Mouse (Mus musculus) cerebellum, postnatal 25 days (tissue): ENCODE data around the gene Itga8.
A peak's percentile ranks its signal among the peaks of the same experiment; 100 is the strongest.

Experiments
- DNase-seq, 2 experiments: peaks; one replicate each; pipeline ENCODE4 v3.0.0; 2021; ENCODE audit warnings: mixed read lengths in 2 of 2

Itga8 gene

DNA sequence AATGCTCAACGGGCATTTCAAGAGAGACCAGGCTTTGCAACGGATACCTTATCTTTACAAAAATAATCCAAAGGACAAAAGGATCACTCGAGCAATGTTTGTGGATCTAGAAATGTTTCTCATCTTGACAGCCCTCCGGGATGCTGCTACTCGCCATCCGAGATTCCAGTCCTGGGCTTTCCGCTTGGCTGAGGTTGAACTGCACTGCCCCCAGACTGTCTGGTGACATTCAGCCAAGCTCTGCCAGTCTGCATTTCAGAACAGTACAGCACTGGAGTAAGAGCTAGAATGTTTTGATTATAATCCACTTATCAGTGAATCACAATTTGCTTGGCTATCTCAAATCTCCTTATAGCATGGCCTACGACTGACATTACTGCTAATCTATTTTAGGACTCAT lies 8.3 kb downstream of the Itga8 start:
- DNase-seq = no peak

DNA sequence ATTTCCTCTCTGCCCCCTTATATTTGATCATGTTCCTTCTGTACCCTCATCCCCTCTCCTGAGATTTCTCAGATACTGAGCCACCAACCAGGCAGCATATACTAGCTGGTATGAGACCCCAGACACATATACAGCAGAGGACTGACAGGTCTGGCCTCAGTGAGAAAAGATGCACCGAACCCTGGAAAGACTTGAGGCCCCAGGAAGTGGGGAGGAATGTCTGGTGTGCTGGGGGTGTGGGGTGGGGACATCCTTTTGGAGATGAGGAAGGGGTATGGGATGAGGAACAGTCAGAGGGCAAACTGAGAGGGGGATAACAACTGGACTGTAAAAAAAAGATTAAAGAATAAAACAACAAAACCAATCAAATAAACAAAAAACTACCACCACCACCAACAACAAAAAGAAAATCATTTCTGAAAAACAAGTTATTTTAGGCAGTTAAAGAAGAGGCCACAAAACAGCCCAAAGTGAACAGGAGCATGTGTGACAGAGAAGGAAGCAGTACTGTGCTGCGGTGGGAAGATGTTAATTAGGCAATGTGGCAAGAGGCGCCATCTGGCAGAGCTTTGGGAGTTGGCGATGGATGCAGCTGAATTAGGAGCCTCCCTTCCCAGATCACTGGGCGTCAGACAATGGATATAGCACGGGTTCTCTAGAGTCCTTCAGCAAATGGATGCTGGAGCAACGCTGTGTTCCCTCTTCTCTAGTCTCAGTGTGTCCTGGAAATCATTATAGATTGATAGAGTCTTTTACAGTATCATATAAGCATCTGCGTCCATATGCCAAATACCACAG lies 9.5 kb downstream of the Itga8 start:
- peak; percentile 18 for DNase-seq

DNA sequence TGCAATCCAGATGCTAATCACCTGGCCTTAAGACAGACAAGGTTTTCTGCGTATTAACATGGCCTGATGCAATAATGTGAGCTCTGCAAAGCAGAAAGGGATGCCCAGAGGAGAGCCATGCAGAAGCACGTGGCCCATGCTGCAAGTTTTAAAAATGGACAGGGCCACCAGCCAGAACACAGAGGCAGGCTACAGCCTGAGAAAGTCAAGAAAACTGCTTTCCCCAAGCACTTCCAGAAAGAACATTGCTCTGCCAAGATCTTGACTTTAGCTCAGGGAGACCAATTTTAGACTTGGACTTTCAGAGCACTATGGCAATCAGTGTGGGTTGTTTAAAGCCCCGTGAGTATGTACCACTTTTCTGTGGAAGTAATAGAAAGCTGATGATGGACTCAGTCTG lies 11.5 kb downstream of the Itga8 start:
- DNase-seq = no peak

- no peak for DNase-seq
Measured at GRCm38 (mm10) chr2:12287831-12288230, 13.9 kb downstream of the Itga8 start.

DNA sequence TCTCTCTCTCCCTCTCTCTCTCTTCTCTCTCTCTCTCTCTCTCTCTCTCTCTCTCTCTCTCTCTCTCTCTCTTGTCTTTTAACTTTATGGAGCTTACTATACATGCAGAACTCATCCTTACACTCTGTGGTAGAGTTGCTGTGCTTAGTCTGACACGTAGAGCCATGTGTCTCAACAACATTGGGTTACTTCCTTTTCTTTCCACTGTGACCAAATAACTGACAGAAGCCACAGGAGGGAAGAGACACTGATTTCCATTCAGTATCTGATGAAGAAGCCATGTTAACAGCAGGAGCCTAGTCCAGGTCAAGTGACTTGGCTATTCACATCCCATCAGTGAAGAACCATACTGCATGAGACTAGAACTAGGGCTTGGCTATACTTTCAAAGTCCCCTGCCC lies 21.1 kb downstream of the Itga8 start:
- DNase-seq = no peak

DNA sequence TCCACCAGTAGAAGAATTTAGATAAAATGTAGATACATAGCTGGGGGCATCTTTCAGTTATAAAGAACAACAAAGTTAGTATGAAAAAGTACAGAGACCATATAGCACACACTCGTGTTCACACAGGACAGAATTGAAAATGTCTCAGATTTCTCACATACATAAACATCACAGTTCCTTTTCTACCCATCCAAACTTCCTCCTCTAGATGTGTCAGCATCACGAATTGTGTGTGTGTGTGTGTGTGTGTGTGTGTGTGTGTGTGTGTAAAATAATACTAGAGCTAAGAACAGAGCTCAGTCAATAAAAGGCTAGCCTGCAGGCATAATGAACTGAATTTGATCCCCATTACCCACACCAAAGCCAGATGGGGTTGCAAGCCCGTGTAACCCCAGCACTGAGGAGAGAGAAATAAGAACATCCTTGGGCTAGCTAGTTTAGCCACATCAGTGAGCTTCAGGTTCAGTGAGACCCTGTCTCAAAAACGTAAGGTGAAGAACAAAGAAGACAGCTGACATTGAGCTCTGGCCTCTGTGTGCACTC lies 22.6 kb downstream of the Itga8 start:
- DNase-seq = no peak

GRCm38 (mm10) chr2:12256635-12257317 lies 44.9 kb downstream of the Itga8 start:
- no peak for DNase-seq

DNA sequence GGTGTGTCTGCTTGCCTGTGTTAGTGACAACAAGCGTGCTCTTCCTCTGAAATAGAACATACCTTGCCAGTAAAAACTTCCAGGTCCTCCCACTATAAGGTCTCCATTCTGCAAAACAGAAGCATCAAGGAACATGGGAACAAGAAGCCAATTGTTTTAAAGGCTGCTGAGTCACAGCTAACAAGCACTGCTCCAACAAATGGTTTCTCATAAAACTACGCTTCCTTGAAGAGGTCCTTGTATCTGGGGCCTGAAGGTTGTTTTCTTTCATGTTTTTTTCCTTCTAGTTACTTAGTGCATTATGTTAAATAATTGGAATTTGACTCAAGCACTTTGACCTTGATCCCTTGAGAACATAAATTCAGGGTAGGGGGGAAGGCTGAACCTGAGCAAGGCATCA lies 45.8 kb downstream of the Itga8 start:
- no peak for DNase-seq

DNA sequence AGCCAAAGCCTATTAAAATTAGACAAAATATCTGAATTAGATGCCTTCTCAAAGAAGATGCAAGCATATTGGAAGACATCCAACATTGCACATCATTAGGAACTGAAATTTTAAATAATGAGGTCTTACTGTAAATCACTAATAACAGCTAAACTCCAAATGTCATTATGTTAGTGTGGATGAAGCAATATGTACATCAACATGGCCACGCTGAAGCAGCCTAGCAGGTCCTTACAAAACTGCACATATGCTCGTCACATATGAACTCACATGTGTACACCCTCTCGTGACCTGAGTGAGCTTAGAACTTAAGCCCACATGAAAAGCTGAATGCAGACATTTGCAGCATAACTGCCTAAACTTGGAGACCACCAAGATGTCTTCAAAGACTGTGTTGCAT lies 66.4 kb downstream of the Itga8 start:
- no peak for DNase-seq

- no peak for DNase-seq
Measured at GRCm38 (mm10) chr2:12229721-12230120, 72.0 kb downstream of the Itga8 start.

DNA sequence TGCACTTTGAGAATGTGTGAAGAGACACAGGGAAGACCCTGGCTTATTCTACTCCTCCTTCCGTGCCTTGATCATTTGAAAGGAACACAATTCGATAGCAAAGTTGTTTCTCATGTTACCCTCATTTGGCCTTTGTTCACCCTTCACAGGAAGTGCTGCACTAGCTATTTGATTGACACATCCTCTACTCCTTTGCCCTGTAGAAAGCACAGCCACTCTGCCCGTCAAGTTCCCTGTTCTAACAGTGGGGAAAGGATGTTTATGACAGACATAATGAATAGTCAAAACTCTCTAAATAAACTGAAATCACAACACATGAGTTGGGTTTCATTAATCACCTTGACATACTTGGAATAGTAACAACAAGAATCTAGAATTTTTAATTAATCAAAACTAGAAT lies 73.4 kb downstream of the Itga8 start:
- DNase-seq = no peak

DNA sequence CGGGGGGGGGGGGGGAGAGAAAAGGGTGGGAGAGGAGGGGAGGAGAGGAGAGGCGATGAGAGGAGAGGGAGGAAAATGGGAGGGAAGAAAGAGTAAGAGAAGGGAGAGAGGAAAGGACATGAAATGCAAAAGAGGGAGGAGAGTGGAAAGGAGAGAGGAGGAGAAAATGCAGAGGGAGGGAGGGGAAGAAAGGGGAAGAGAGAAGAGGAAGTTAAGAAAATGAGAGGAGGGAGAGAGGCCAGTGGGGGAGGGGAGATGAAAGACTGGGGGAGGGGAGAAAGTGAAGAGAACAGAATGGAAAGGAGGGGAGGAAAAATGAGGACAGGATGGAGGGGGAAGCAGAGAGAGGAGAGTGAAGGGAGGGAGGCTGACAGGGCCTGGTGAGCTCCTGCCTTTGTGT lies 74.5 kb downstream of the Itga8 start:
- no peak for DNase-seq

- no peak for DNase-seq
Measured at GRCm38 (mm10) chr2:12226367-12226766, 75.4 kb downstream of the Itga8 start.

DNA sequence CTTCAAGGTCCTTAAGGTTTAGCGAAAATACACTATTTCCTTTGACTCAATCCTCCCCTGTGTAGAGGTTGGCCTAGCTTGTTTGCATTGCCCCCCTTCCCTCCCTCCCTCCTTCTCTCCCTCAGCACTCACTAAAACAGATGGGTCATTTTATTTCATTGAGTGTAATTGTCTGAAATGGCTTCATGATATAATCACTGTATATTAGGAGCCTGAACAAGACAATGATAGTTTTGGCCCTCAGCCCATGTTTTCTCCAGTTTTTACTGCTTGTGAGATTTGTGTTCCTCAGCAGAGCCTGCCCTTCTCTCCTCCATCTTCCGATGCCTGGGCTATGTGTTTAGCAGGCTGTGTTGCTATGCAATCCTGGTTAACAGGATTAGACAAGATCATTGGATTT lies 80.1 kb downstream of the Itga8 start:
- DNase-seq = no peak

DNA sequence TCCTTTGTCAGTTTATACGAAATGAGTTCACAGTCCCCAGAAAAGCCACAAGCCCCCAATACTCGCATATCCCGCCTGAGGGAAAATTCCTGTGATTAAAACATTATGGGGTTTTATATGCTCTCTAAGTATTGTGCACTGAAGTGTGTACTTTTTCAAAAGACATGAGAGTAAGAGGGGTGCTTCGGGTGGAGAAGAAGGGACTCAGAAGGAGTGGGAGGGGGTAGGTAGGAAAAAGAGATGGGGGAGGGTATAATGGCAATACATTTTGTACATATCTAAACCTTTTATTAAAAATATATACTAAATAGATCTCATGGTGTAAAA lies 88.3 kb downstream of the Itga8 start:
- no peak for DNase-seq

DNA sequence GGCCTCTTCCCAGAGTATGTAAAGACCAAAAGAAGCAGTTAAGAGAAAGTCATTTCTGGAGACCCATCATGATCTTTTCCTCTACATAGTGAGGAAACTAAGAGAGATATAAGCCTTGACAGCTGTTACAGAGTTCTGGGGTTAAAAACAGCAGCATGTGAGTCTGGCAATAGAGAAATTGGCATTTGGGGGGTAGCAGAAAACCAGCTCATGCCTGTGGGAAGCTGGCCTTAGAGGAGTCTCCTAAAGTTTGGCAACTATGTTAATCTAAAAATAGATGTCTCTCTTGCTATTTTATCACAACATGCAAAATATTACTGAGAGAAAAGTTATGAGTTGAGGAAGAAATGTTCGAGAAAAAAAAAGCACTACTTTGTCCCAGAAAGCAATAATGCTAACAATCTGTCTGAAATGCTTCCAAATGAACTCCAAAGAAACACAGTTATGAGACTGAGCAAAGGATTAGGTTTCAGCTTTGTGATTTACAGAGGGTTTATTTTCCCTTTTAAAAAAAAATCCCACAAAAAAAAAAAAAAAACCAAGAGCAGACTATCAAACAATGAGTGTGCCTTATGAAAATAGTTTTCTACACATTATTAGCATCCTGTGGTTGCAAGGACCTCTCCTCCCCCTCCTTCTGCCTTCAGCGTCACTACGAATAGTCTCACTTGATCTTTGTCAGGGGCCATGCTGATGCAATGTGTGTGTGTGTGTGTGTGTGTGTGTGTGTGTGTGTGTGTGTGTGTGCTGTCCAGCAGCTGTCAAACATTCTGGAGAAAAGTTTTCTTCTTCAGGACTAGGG lies 88.9 kb downstream of the Itga8 start:
- no peak for DNase-seq

- no peak for DNase-seq
Measured at GRCm38 (mm10) chr2:12208142-12208541, 93.6 kb downstream of the Itga8 start.

GRCm38 (mm10) chr2:12206353-12206752 lies 95.4 kb downstream of the Itga8 start:
- no peak for DNase-seq

GRCm38 (mm10) chr2:12205875-12206274 lies 95.8 kb downstream of the Itga8 start:
- DNase-seq = no peak

GRCm38 (mm10) chr2:12203231-12203630 lies 98.5 kb downstream of the Itga8 start:
- DNase-seq = peak in 1 of 2 experiments; percentile 21

GRCm38 (mm10) chr2:12198699-12199098 lies 103.0 kb downstream of the Itga8 start:
- DNase-seq = no peak

DNA sequence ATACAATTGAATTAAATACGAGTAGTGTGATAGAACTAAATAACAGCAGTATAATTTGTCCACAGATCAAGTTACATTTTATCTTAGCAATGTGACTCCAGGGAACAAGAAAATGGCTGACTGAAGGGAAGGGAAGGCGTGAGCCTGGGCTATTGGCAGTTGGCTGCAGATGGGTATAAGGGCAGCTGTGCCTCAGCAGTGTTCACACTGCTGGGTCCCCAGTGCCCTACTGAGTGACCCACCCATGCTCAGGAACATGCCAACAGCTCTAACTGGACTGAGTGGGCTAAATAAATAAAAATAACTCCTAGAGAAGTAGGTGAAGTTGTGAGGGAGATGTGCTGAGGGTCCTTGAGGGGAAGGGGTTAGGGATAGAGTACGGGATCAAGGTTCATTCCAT lies 103.5 kb downstream of the Itga8 start:
- no peak for DNase-seq

- no peak for DNase-seq
Measured at GRCm38 (mm10) chr2:12197711-12198110, 104.0 kb downstream of the Itga8 start.

DNA sequence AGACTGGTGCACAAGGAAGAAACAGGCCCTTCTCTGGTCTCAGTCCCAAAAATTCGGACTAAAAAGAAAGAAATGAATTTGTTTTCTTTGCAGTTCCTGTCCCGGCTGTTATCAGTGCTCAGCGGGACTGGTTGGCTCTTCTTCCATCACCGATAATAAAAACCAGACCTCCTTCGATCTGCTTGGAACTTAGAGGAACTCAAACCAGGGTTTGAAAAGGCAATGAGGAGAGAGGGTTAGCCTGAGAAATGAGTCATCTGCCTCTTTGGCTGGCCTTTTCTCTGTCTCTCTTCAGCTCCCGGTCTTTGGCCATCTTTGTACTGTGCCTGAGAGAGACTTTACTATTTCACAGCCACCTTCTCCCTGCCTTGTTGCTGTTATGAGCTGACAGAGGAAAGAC lies 112.7 kb downstream of the Itga8 start:
- no peak for DNase-seq
